Mouse (Mus musculus) layer of hippocampus, adult 8-10 months (tissue): ENCODE results near the gene Olfr340. TPM values are rescaled to one million over a fixed set of nuclear protein-coding genes. Genes with fewer than 3 reads are reported as not detected.
"Not testable (repeated sequence)": the region's sequence is repeated elsewhere in the genome, so short reads cannot be mapped to it uniquely, and the experiment has no call there.

ENCODE experiments used
- DNase-seq, 2 experiments: peaks; one replicate each; pipeline ENCODE4 v3.0.0; 2022; ENCODE audit warnings: low spot score in 2 of 2
- total RNA-seq, 4 experiments: library from RNA; stranded (reverse); gene quantifications; 2 replicates each; pipeline ENCODE4 v1.2.4; 2022

Gene Olfr340
- not detected for total RNA-seq

GRCm38 (mm10) chr2:36452287-36452686 lies at the start of gene Olfr340:
Olfr340 (plus strand) TSS chr2:36452587.
- no peak for DNase-seq

- DNase-seq: not testable (repeated sequence)
These were observed 37.2 kb upstream of the Olfr340 start for GRCm38 (mm10) chr2:36415174-36415573.

- not testable (repeated sequence) for DNase-seq
These were observed 36.8 kb upstream of the Olfr340 start for GRCm38 (mm10) chr2:36415591-36415990.

- no peak for DNase-seq
These were observed 33.7 kb upstream of the Olfr340 start, which contains the start of gene Olfr339 for GRCm38 (mm10) chr2:36418647-36419046. Olfr339 (plus strand) TSS chr2:36418947.

GRCm38 (mm10) chr2:36473634-36474033 lies 21.2 kb downstream of the Olfr340 start:
- DNase-seq: no peak

- DNase-seq: no peak
These were observed 30.0 kb downstream of the Olfr340 start, which contains the start of gene Olfr341 for GRCm38 (mm10) chr2:36482368-36482767. Olfr341 (minus strand) TSS chr2:36482468.

Other genes starting within 250 kb of the Olfr340 start
- gene Ptgs1, start 222.2 kb upstream of the Olfr340 start, total RNA-seq: 10 to 100 TPM; 15.0 to 33.0 (median 25.0) TPM
- gene Olfr338, start 79.1 kb upstream of the Olfr340 start, total RNA-seq: under 1 TPM in 3 of 4 experiments, not detected in 1; 0.07 to 0.12 (median 0.08) TPM
- not detected for gene Olfr339, start 33.6 kb upstream of the Olfr340 start, total RNA-seq
- gene Olfr341, start 29.9 kb downstream of the Olfr340 start, total RNA-seq: not detected
- not detected for gene Olfr342, start 72.4 kb downstream of the Olfr340 start, total RNA-seq
- under 1 TPM in 2 of 4 experiments, not detected in 2; 0.06 to 0.07 TPM for gene Olfr344, start 114.1 kb downstream of the Olfr340 start, total RNA-seq
- not detected for gene Olfr345, start 187.5 kb downstream of the Olfr340 start, total RNA-seq
- not detected for gene Olfr346, start 233.2 kb downstream of the Olfr340 start, total RNA-seq